In the genomic region with DNA sequence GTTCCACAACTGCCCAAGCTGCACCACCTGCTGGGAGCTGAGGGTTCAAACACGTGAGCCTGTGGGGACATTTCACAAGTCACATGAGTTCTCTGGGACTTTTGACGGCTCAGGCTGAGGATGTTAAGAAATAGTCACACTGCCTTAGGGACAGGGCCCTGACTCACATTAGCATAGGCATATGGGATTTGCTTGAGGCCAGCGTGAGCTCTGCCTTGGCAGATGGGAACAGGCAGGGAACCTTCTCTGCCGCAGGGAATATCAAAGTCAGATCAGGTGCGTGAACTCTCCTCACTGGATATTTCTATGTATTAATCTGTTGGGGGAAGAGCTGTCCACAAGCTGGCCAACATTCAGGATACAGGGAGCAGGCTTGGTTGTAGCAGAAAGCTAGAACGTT, we compare ENCODE assay signal across 25 mouse cellular contexts. TPM values are rescaled to one million over a fixed set of nuclear protein-coding genes. Genes with fewer than 3 reads are reported as not detected.
DNase-seq lines count a peak whose midpoint lies in the region; ATAC-seq lines count a peak whose summit lies in the region.
"Had no signal": no experiment of that assay in that cellular context is flagged by ENCODE, and none has a peak within 500 bp of the region (broad histone marks: within the 10 kb centered on the region; RNA-seq: fewer than 3 reads in every experiment).

No protein-coding gene starts in this region.

- no peak overlapping the region for H3K9ac ChIP-seq in liver, embryonic 12.5 days
- H3K9ac ChIP-seq: embryonic facial prominence, embryonic 13.5 days; forebrain, embryonic 13.5 days; forebrain, postnatal 0 days; hindbrain, embryonic 12.5 days had no signal

- DNase-seq in left cerebral cortex, postnatal 4 days, result peak; percentile 14
- DNase-seq in left cerebral cortex, adult 18-20 months (ENCODE audit: low spot score in 2 of 2), result no peak
- DNase-seq in cerebellum, adult 8-10 months, result peak; percentile 80
- peak; percentile 53 to 77 for DNase-seq in cerebellum, postnatal 14 days
- DNase-seq in layer of hippocampus, postnatal 36 days, result no peak
- DNase-seq in gastrocnemius, postnatal 36 days, result no peak
- DNase-seq: adrenal gland, postnatal 10 days; forebrain, postnatal 0 days; heart, adult 18-20 months; heart, postnatal 10 days; heart, postnatal 4 days had no signal

- WGBS in liver, embryonic 12.5 days (ENCODE audit: insufficient replicate concordance), result 68% methylated on average over 6 of the region's 6 CpGs

- H3K4me1 ChIP-seq in liver, embryonic 12.5 days, result no peaks in the 10 kb centered on the region
- H3K4me1 ChIP-seq: embryonic facial prominence, embryonic 13.5 days; forebrain, embryonic 13.5 days; heart, embryonic 10.5 days; hindbrain, embryonic 12.5 days had no signal

- intact Hi-C loops in left cerebral cortex, postnatal 4 days (cut with DNase I), result no loop called here
- intact Hi-C loops in gastrocnemius, postnatal 36 days (cut with DNase I), result no loop called here

- no peak overlapping the region for H3K4me3 ChIP-seq in liver, embryonic 12.5 days
- H3K4me3 ChIP-seq: embryonic facial prominence, embryonic 13.5 days; forebrain, embryonic 13.5 days; heart, embryonic 10.5 days; hindbrain, embryonic 12.5 days had no signal

- H3K9me3 ChIP-seq in liver, embryonic 12.5 days (replicated peaks), result 0 out of 2 replicates have a peak, but pooled peaks cover 14% of the 10 kb centered on the region
- H3K9me3 ChIP-seq: embryonic facial prominence, embryonic 13.5 days; forebrain, embryonic 13.5 days; heart, embryonic 10.5 days; hindbrain, embryonic 12.5 days had no signal

- H3K27ac ChIP-seq in liver, embryonic 12.5 days, result no peak overlapping the region
- H3K27ac ChIP-seq: embryonic facial prominence, embryonic 13.5 days; forebrain, embryonic 13.5 days; heart, embryonic 10.5 days; hindbrain, embryonic 12.5 days had no signal

- no peaks in the 10 kb centered on the region for H3K27me3 ChIP-seq in liver, embryonic 12.5 days (replicated peaks)
- H3K27me3 ChIP-seq: embryonic facial prominence, embryonic 13.5 days; forebrain, embryonic 13.5 days; hindbrain, embryonic 12.5 days had no signal

- ATAC-seq in liver, embryonic 12.5 days, result no peak
- ATAC-seq: forebrain, embryonic 13.5 days; forebrain, postnatal 0 days; hindbrain, embryonic 16.5 days; inflammation-experienced regulatory T-cells, adult 6 months; intestine, postnatal 0 days had no signal

- H3K4me2 ChIP-seq in liver, embryonic 12.5 days, result no peak overlapping the region
- H3K4me2 ChIP-seq: embryonic facial prominence, embryonic 13.5 days; forebrain, embryonic 13.5 days; hindbrain, embryonic 12.5 days had no signal

- H3K36me3 ChIP-seq in liver, embryonic 12.5 days, result no peaks in the 10 kb centered on the region
- H3K36me3 ChIP-seq: embryonic facial prominence, embryonic 13.5 days; heart, embryonic 10.5 days; hindbrain, embryonic 12.5 days had no signal

RNA-seq across cellular contexts. Expression of a gene that starts 1.0 kb away (rescaled TPM):
- total RNA-seq in left cerebral cortex, postnatal 4 days (2021), result 100 to 1,000 TPM; 150 to 161 TPM
- total RNA-seq in left cerebral cortex, adult 18-20 months (2021), result 100 to 1,000 TPM; 114 to 120 TPM
- total RNA-seq in layer of hippocampus, postnatal 36 days (2021), result 100 to 1,000 TPM; 135 to 142 TPM
- total RNA-seq in gastrocnemius, postnatal 36 days (2021), result not detected
- 0.10 TPM in 1 of 2 replicates, not detected in the other for polyA plus RNA-seq in liver, embryonic 12.5 days (2016; fragmentation: Nextera tagmentation; extraction: Ambion mirVana)
- total RNA-seq: gastrocnemius, postnatal 4 days; heart, adult 18-20 months; heart, postnatal 4 days; MEL had no signal
- polyA plus RNA-seq: inflammation-experienced regulatory T-cells, adult 6 months had no signal

RNA-seq across cellular contexts. Expression of a gene that starts 16.2 kb away (rescaled TPM):
- not detected for total RNA-seq in left cerebral cortex, postnatal 4 days (2021)
- 1 to 10 TPM; 1.0 to 1.3 TPM for total RNA-seq in left cerebral cortex, adult 18-20 months (2021)
- 1 to 10 TPM; 1.2 to 3.0 TPM for total RNA-seq in layer of hippocampus, postnatal 36 days (2021)
- not detected for total RNA-seq in gastrocnemius, postnatal 36 days (2021)
- not detected in 2 replicates for polyA plus RNA-seq in liver, embryonic 12.5 days (2016; fragmentation: Nextera tagmentation; extraction: Ambion mirVana)
- total RNA-seq: adrenal gland, postnatal 10 days; adrenal gland, postnatal 4 days; forebrain, postnatal 0 days; gastrocnemius, adult 8-10 months; gastrocnemius, postnatal 4 days; heart, adult 18-20 months; heart, postnatal 10 days; heart, postnatal 4 days; MEL had no signal
- polyA plus RNA-seq: C2C12; embryonic facial prominence, embryonic 13.5 days; forebrain, embryonic 13.5 days; heart, embryonic 10.5 days; heart, embryonic 14.5 days; hindbrain, embryonic 12.5 days; inflammation-experienced regulatory T-cells, adult 6 months; intestine, postnatal 0 days had no signal

Comparison
In these comparisons a context has a peak if more than half of its experiments do, and no peak if none do; other contexts are left out.
1. DNase-seq: peak in left cerebral cortex, postnatal 4 days (single experiment), cerebellum, adult 8-10 months (single experiment) and cerebellum, postnatal 14 days (2 of 2); none in left cerebral cortex, adult 18-20 months (0 of 2), layer of hippocampus, postnatal 36 days (0 of 2) and gastrocnemius, postnatal 36 days (0 of 2).
2. RNA of a gene that starts 1.0 kb away (total RNA-seq): 150 to 161 TPM in left cerebral cortex, postnatal 4 days, 135 to 142 TPM in layer of hippocampus, postnatal 36 days and 114 to 120 TPM in left cerebral cortex, adult 18-20 months; not detected in gastrocnemius, postnatal 36 days; every median in the first group is over 10 times any median in the second.